Mouse (Mus musculus) bone marrow, adult 2 months (tissue): Measurements from ENCODE around the gene Impdh1.

Experiments used
- CTCF ChIP-seq: fragments of 200-500 bp; IDR thresholded peaks from 2 replicates; pipeline ENCODE4 v1.5.1; 2011; ENCODE audit warnings: low read length, control low read depth; ENCODE audit not compliant: control insufficient read depth, insufficient read depth
- POLR2A ChIP-seq: fragments of 200-500 bp; IDR thresholded peaks from 2 replicates; pipeline ENCODE4 v1.6.1; 2011; ENCODE audit warnings: low read depth, mild to moderate bottlenecking, control low read depth, low read length, borderline replicate concordance; ENCODE audit not compliant: control insufficient read depth

DNA sequence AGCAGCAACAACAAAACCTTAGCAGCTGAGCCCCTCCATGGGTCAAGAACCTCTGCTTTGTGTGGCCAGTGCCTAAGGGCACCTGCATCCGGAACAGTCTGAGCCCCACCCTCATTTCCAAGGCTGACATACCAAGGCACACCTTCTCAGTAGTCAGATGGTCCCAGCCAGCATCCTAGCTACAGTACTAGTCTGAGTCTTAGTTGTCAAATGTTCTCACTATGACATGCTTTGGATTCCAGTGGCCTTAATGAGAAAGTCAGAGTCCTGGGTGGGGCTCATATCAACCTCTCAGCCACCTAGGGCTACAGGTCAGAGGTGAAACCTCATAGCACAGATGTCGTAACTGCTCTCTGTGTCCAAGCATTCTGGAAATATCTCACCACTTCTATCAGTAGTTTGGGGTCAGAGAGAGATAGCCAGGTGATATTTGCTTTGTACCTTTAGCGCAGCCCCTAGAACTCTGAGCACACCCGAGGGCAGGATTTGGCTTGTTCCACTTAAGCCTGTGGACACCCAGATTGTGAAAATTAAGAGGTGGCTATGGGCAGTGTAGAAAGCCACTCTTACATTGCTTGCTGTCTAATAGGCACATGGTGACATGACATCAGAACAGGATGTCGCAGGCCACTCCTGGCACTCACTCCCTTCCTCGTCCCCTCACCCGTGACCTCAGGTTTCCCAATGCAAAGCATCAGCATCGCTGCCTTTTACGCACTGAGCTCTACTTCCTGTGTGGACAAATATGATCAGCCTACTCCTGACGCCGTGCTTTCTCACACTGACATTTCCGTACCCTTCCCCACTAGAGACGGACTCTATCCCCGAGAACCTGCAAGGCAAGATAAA is 29.3 kb upstream of the Impdh1 start:
- TF ChIP-seq CTCF (no peak), POLR2A (no peak)
